Mouse (Mus musculus): ENCODE results near the gene 4932414N04Rik.
"Not testable (repeated sequence)": the region's sequence is repeated elsewhere in the genome, so short reads cannot be mapped to it uniquely, and the experiment has no call there.

GRCm38 (mm10) chr2:68783664-68784063 lies 127.4 kb downstream of the 4932414N04Rik start:
- not testable (repeated sequence) for TF ChIP-seq EP300, CTCF (IDR thresholded peaks at IDR 0.05; ENCODE audit: low read depth)

Measured in liver, postnatal 0 days (tissue).